Mouse (Mus musculus) megakaryocyte, embryonic 14.5 days (primary cell): ENCODE measurements at regions not wholly inside any gene's neighbourhood (a gene's known extent, or its start where the extent isn't known, plus 50 kb on each side); places are given as distances from the start of the nearest gene placed in this dataset.

Experiments used
- H3K27me3 ChIP-seq: replicated peaks from 2 replicates; pipeline ENCODE3; 2012; ENCODE audit warnings: inconsistent platforms
- H3K36me3 ChIP-seq: replicated peaks from 2 replicates; pipeline ENCODE3; 2012; ENCODE audit warnings: low read length, inconsistent platforms, mixed read lengths
- H3K4me1 ChIP-seq: 2 replicates; pipeline ENCODE4 v1.6.1; 2012; ENCODE audit warnings: inconsistent platforms
- H3K4me3 ChIP-seq: replicated peaks from 2 replicates; pipeline ENCODE3; 2012; ENCODE audit warnings: moderate library complexity, mild to moderate bottlenecking, inconsistent platforms
- H3K9me3 ChIP-seq: 2 replicates; pipeline ENCODE4 v1.6.1; 2012; ENCODE audit warnings: inconsistent platforms
- FLI1 ChIP-seq: IDR thresholded peaks from 2 replicates; pipeline ENCODE4 v1.6.1; 2012; ENCODE audit warnings: low read length, inconsistent platforms, mixed read lengths
- GATA1 ChIP-seq: IDR thresholded peaks from 3 replicates; pipeline ENCODE4 v1.6.1; 2012; ENCODE audit warnings: mixed read lengths, low read length, inconsistent platforms, borderline replicate concordance

- no peak overlapping the region for H3K4me3 ChIP-seq
- TF ChIP-seq FLI1 (no peak), GATA1 (no peak)
- no peaks in the 10 kb centered on the region for H3K36me3 ChIP-seq
- no peaks in the 10 kb centered on the region for H3K4me1 ChIP-seq
- H3K27me3 ChIP-seq = no peaks in the 10 kb centered on the region
- H3K9me3 ChIP-seq = peaks cover 9% of the 10 kb centered on the region
Measured at GRCm38 (mm10) chr16:90565182-90565581, 162.0 kb downstream of the Mis18a start.

GRCm38 (mm10) chr16:90553120-90553519 is 167.3 kb downstream of the Hunk start:
- Histone ChIP-seq H3K27me3 (no peaks in the 10 kb centered on the region), H3K9me3 (peaks cover 36% of the 10 kb centered on the region), H3K4me1 (no peaks in the 10 kb centered on the region), H3K36me3 (no peaks in the 10 kb centered on the region), H3K4me3 (no peak overlapping the region)
- TF ChIP-seq FLI1 = no peak
- TF ChIP-seq GATA1 = no peak

- H3K4me3 ChIP-seq = no peak overlapping the region
- H3K36me3 ChIP-seq = no peaks in the 10 kb centered on the region
- TF ChIP-seq FLI1 = no peak
- TF ChIP-seq GATA1 = no peak
- H3K4me1 ChIP-seq = no peaks in the 10 kb centered on the region
- H3K27me3 ChIP-seq = no peaks in the 10 kb centered on the region
- H3K9me3 ChIP-seq = peaks cover 40% of the 10 kb centered on the region
Measured at GRCm38 (mm10) chr16:90551041-90551440, 165.2 kb downstream of the Hunk start.

GRCm38 (mm10) chr16:90550058-90550795 is 164.4 kb downstream of the Hunk start:
- Histone ChIP-seq H3K4me1 (no peaks in the 10 kb centered on the region), H3K9me3 (peaks cover 37% of the 10 kb centered on the region), H3K27me3 (peaks cover under 1% of the 10 kb centered on the region), H3K4me3 (no peak overlapping the region), H3K36me3 (no peaks in the 10 kb centered on the region)
- TF ChIP-seq GATA1 (no peak), FLI1 (no peak)
